Mouse (Mus musculus) heart, adult 2 months (tissue): Measurements from ENCODE around the gene Slc8a3.

Source experiments
- CTCF ChIP-seq: fragments of 200-600 bp; IDR thresholded peaks from 2 replicates; pipeline ENCODE4 v1.8.1; 2022; ENCODE audit warnings: antibody characterized with exemption, mild to moderate bottlenecking, moderate library complexity
- EP300 ChIP-seq: fragments of 200-500 bp; IDR thresholded peaks from 2 replicates; pipeline ENCODE4 v1.6.1; 2011; ENCODE audit warnings: low read depth, low read length, control low read depth; ENCODE audit not compliant: insufficient read depth
- POLR2A ChIP-seq: fragments of 200-500 bp; IDR thresholded peaks from 2 replicates; pipeline ENCODE4 v1.6.1; 2011; ENCODE audit warnings: mild to moderate bottlenecking, low read depth, low read length, control low read depth; ENCODE audit not compliant: insufficient read depth

- TF ChIP-seq POLR2A (no peak), CTCF (no peak), EP300 (no peak)
These were observed 17.0 kb downstream of the Slc8a3 start for GRCm38 (mm10) chr12:81315953-81316352.
